ENCODE assay signal across 27 mouse cellular contexts in genomic region chr1:132838371-132838770, GRCm38 (mm10). TPM values are rescaled to one million over a fixed set of nuclear protein-coding genes. Genes with fewer than 3 reads are reported as not detected.
"Had no signal": no experiment of that assay in that cellular context is flagged by ENCODE, and none has a peak within 500 bp of the region (broad histone marks: within the 10 kb centered on the region; RNA-seq: fewer than 3 reads in every experiment).

No protein-coding gene starts in this region.

- H3K9ac ChIP-seq: forebrain, postnatal 0 days; heart, embryonic 13.5 days; heart, embryonic 15.5 days; hindbrain, embryonic 13.5 days; hindbrain, embryonic 15.5 days; kidney, embryonic 15.5 days; limb, embryonic 13.5 days; limb, embryonic 15.5 days had no signal

- H3K27ac ChIP-seq: heart, adult 2 months; heart, embryonic 13.5 days; heart, embryonic 15.5 days; hindbrain, embryonic 13.5 days; hindbrain, embryonic 15.5 days; hindbrain, postnatal 0 days; kidney, embryonic 15.5 days; kidney, postnatal 0 days; limb, embryonic 13.5 days; limb, embryonic 15.5 days had no signal

- H3K4me2 ChIP-seq: heart, embryonic 11.5 days; heart, embryonic 13.5 days; heart, embryonic 15.5 days; hindbrain, embryonic 13.5 days; hindbrain, embryonic 15.5 days; kidney, embryonic 15.5 days; limb, embryonic 13.5 days; limb, embryonic 15.5 days had no signal

- ATAC-seq: forebrain, postnatal 0 days; hindbrain, postnatal 0 days; intestine, embryonic 16.5 days had no signal

- DNase-seq: forebrain, postnatal 0 days; gastrocnemius, postnatal 10 days; gastrocnemius, postnatal 25 days; heart, adult 11 months; heart, adult 2 months; heart, postnatal 14 days; heart, postnatal 36 days; kidney, adult 11 months; kidney, adult 2 months; kidney, adult 9 months; kidney, postnatal 14 days; kidney, postnatal 36 days; layer of hippocampus, adult 9-11 months; layer of hippocampus, postnatal 36 days; left cerebral cortex, postnatal 4 days had no signal

- H3K4me1 ChIP-seq: heart, embryonic 13.5 days; heart, embryonic 15.5 days; kidney, embryonic 15.5 days; limb, embryonic 13.5 days; limb, embryonic 15.5 days had no signal

- H3K9me3 ChIP-seq: heart, embryonic 13.5 days; heart, embryonic 15.5 days; hindbrain, embryonic 13.5 days; hindbrain, embryonic 15.5 days; kidney, embryonic 15.5 days; limb, embryonic 13.5 days; limb, embryonic 15.5 days had no signal

- H3K36me3 ChIP-seq: heart, embryonic 13.5 days; heart, embryonic 15.5 days; hindbrain, embryonic 13.5 days; hindbrain, embryonic 15.5 days; kidney, embryonic 15.5 days; limb, embryonic 13.5 days; limb, embryonic 15.5 days had no signal

- H3K27me3 ChIP-seq: heart, embryonic 15.5 days; hindbrain, embryonic 15.5 days; kidney, embryonic 15.5 days had no signal

- H3K4me3 ChIP-seq: heart, adult 2 months; heart, embryonic 13.5 days; heart, embryonic 15.5 days; hindbrain, embryonic 13.5 days; hindbrain, embryonic 15.5 days; kidney, embryonic 15.5 days; limb, embryonic 13.5 days; limb, embryonic 15.5 days had no signal

RNA-seq across cellular contexts. Expression of gene Lrrn2, which starts 41.7 kb away (rescaled TPM):
- total RNA-seq: hematopoietic stem cell, adult 5-6 weeks had no signal
